Mouse (Mus musculus): ENCODE measurements around the gene Gm20388. TPM values are rescaled to one million over a fixed set of nuclear protein-coding genes. Genes with fewer than 3 reads are reported as not detected.

Gene Gm20388
- polyA plus RNA-seq, 1 experiment from 2014 or later = not detected

DNA sequence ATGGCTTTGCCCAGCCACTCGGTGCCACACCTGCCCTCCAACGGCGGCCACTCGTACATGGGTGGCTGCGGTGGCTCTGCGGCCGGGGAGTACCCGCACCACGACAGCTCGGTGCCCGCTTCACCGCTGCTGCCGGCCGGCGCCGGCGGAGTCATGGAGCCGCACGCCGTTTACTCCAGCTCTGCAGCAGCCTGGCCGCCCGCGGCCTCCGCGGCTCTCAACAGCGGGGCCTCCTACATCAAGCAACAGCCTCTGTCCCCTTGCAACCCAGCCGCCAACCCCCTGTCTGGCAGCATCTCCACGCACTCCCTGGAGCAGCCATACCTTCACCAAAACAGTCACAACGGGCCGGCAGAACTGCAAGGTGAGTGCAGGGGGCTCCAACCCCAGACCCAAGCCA lies 1174.4 kb downstream of the Gm20388 start:
- no peak for DNase-seq (ENCODE audit: low spot score)
- Histone ChIP-seq H3K27me3 (ENCODE audit: control insufficient read depth, insufficient read depth, low read length) (peaks cover 5% of the 10 kb centered on the region), H3K27ac (replicated peaks) (peak overlapping the region; percentile 99), H3K4me3 (ENCODE audit: low read depth, low read length) (peak overlapping the region; percentile 69), H3K9me3 (ENCODE audit: control insufficient read depth, low read length) (no peaks in the 10 kb centered on the region), H3K9ac (ENCODE audit: low read length) (peak overlapping the region; percentile 89), H3K4me1 (replicated peaks; ENCODE audit: control insufficient read depth, insufficient read depth) (no peaks in the 10 kb centered on the region), H3K36me3 (ENCODE audit: control insufficient read depth, insufficient read depth, low read length) (peaks cover 3% of the 10 kb centered on the region; the same call in 1 of the 2 replicates), H3K4me2 (replicated peaks; ENCODE audit: low read depth) (peak overlapping the region; percentile 71)
- no peak for TF ChIP-seq EP300 (optimal IDR thresholded peaks at IDR 0.05)
- TF ChIP-seq CTCF (IDR thresholded peaks at IDR 0.05; ENCODE audit: low read depth) = no peak
- WGBS = 7% methylated on average over 28 of the region's 30 CpGs
- no peak for ATAC-seq (ENCODE audit: low FRiP score, low TSS enrichment)

DNA sequence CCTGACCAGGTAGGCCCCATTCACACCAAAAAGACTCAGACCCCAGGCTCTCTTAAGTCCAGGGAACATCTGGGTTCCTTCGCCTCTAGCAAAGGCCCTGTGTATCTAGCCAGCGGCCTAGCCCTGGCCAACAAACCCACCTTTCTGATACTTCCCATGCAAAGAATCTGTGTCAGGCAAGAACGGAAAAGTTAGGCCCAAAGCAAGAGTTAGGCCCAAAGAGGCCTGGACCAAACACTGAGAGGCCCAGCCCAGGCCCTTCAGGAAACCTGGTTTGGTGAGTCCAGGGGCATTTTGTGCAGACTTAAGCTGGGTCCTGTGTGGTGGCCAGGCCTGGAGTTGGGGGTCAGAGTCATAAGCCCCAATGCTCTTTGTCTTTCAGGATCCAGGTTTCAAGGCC lies 1174.9 kb downstream of the Gm20388 start:
- H3K4me1 ChIP-seq (replicated peaks; ENCODE audit: control insufficient read depth, insufficient read depth) = no peaks in the 10 kb centered on the region
- DNase-seq (ENCODE audit: low spot score) (no peak), ATAC-seq (ENCODE audit: low FRiP score, low TSS enrichment) (no peak)
- H3K4me2 ChIP-seq (replicated peaks; ENCODE audit: low read depth) = peak overlapping the region; percentile 71
- H3K27me3 ChIP-seq (ENCODE audit: control insufficient read depth, insufficient read depth, low read length) = peaks cover 5% of the 10 kb centered on the region
- peaks cover 4% of the 10 kb centered on the region; the same call in 1 of the 2 replicates for H3K36me3 ChIP-seq (ENCODE audit: control insufficient read depth, insufficient read depth, low read length)
- WGBS = 47% methylated on average over 3 of the region's 3 CpGs
- H3K9ac ChIP-seq (ENCODE audit: low read length) = peak overlapping the region; percentile 89
- no peaks in the 10 kb centered on the region for H3K9me3 ChIP-seq (ENCODE audit: control insufficient read depth, low read length)
- TF ChIP-seq CTCF (IDR thresholded peaks at IDR 0.05; ENCODE audit: low read depth) (no peak), EP300 (optimal IDR thresholded peaks at IDR 0.05) (no peak)
- H3K4me3 ChIP-seq (ENCODE audit: low read depth, low read length) = peak overlapping the region; percentile 69
- H3K27ac ChIP-seq (replicated peaks) = peak overlapping the region; percentile 99

DNA sequence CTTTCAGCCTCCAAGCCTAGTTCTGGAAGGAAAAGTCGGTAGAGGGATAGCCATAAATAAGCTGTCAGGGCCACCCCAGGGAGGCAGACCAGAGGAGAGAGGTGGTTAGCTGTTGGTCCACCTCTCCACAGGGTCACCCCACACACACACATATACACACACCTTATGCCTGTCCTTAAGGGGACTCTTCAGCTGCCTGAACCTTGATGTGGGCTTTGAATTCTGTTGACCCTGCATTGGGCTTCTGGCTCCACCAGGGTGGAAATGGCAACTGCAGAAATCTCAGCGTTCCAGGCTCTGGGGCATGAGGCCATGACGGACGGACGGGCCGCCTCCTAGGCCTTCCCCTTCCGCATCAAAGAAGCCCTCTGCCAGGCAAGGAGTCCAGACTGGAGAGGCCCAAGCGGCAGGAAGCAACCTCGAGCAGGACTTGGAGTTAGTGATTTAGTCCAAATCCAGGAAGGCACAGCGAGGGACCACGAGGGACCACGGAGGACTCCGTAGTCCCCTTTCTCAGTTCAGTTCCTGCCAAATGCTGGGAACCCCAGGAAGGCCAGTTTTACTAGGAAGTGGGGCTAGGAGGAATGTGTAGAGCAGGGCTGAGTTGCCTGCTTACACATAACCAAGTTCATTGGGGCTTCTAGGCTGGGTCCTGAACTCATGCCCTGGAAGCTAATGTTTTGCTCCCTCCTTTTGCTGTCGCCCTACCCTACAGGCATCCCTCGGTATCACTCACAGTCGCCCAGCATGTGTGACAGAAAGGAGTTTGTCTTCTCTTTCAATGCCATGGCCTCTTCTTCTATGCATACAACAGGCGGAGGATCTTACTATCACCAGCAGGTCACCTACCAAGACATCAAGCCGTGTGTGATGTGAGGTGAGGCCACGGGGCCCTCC lies 1175.6 kb downstream of the Gm20388 start:
- no peak for TF ChIP-seq CTCF (IDR thresholded peaks at IDR 0.05; ENCODE audit: low read depth)
- TF ChIP-seq EP300 (optimal IDR thresholded peaks at IDR 0.05) = no peak
- WGBS = 17% methylated on average over 19 of the region's 19 CpGs
- ATAC-seq (ENCODE audit: low FRiP score, low TSS enrichment) (no peak), DNase-seq (ENCODE audit: low spot score) (no peak)
- Histone ChIP-seq H3K36me3 (ENCODE audit: control insufficient read depth, insufficient read depth, low read length) (peaks cover 4% of the 10 kb centered on the region; the same call in 1 of the 2 replicates), H3K9me3 (ENCODE audit: control insufficient read depth, low read length) (no peaks in the 10 kb centered on the region), H3K27ac (replicated peaks) (peak overlapping the region; percentile 99), H3K9ac (ENCODE audit: low read length) (peak overlapping the region; percentile 89), H3K4me2 (replicated peaks; ENCODE audit: low read depth) (peak overlapping the region; percentile 71), H3K4me1 (replicated peaks; ENCODE audit: control insufficient read depth, insufficient read depth) (no peaks in the 10 kb centered on the region), H3K27me3 (ENCODE audit: control insufficient read depth, insufficient read depth, low read length) (peaks cover 5% of the 10 kb centered on the region), H3K4me3 (ENCODE audit: low read depth, low read length) (peak overlapping the region; percentile 69)

DNA sequence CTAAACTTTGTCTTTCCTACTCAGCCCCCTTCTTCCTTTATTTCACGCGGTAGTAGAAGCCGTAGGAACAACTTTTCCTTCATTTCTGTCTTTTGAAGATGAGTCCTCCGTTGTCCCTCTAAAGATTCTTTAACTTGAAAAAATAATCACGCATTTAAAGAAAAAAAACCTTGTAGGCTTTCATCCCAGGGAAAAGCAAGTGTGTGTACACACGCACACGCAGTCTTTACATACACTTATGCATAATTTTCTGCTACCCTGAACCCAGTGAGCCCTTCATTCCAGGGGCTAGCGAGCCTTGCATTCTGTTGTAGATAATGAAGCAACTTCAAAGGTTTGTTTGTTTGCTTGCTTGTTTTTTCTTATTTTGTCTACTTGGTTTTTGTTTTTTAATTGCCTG lies 1177.6 kb downstream of the Gm20388 start:
- H3K4me1 ChIP-seq (replicated peaks; ENCODE audit: control insufficient read depth, insufficient read depth) = no peaks in the 10 kb centered on the region
- H3K27me3 ChIP-seq (ENCODE audit: control insufficient read depth, insufficient read depth, low read length) = peaks cover 3% of the 10 kb centered on the region; the same call in 1 of the 2 replicates
- DNase-seq (ENCODE audit: low spot score) (no peak), ATAC-seq (ENCODE audit: low FRiP score, low TSS enrichment) (no peak)
- 14% methylated on average over 8 of the region's 8 CpGs for WGBS
- TF ChIP-seq EP300 (optimal IDR thresholded peaks at IDR 0.05) (no peak), CTCF (IDR thresholded peaks at IDR 0.05; ENCODE audit: low read depth) (no peak)
- H3K4me2 ChIP-seq (replicated peaks; ENCODE audit: low read depth) = peak overlapping the region; percentile 71
- H3K9me3 ChIP-seq (ENCODE audit: control insufficient read depth, low read length) = no peaks in the 10 kb centered on the region
- H3K9ac ChIP-seq (ENCODE audit: low read length) = peak overlapping the region; percentile 77
- H3K4me3 ChIP-seq (ENCODE audit: low read depth, low read length) = peak overlapping the region; percentile 69
- 0 out of 2 replicates have a peak overlapping the region, but pooled peaks have one; percentile 19 for H3K27ac ChIP-seq (replicated peaks)
- H3K36me3 ChIP-seq (ENCODE audit: control insufficient read depth, insufficient read depth, low read length) = peaks cover 4% of the 10 kb centered on the region; the same call in 1 of the 2 replicates

DNA sequence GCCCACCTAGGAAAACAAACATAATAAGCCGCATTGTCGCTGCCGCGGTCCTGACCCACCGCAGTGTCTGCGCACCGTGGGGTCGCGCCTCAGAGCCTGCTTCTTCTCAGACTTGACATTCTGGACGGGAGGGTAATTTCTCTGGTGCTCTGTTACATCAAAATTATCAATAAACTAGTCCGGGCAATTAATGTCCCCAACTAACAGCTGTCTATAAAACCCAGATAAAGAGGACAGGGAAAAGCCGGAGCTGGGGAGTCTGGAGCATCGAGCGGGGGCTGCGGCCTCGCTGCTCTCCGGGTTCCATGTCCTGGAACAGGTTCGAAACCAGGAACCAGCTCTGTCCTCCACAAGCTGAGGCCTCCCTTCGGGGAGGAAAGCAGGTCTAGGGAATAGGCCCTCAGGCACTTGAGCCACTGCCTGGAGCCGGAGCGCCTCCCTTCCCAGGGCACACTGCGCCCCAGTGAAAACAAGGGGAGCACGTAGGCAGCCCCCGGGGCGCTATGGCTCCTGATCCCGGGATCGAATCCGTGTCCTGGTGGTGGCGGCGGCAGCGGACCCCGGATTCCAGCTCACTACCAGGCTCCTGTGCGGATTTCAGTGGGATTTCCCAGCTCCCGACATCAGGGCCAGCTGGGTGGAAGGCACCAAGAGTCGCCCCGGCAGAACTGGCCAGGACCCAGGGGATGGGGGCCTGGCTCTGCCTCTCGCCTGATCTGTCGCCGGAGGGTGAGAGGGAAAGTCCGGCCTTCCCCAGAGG lies 1178.4 kb downstream of the Gm20388 start:
- ATAC-seq (ENCODE audit: low FRiP score, low TSS enrichment) (no peak), DNase-seq (ENCODE audit: low spot score) (no peak)
- H3K27me3 ChIP-seq (ENCODE audit: control insufficient read depth, insufficient read depth, low read length) = no peaks in the 10 kb centered on the region

More for the DNA sequence above, 1178.4 kb downstream of the Gm20388 start:
- Histone ChIP-seq H3K36me3 (ENCODE audit: control insufficient read depth, insufficient read depth, low read length) (peaks cover 4% of the 10 kb centered on the region; the same call in 1 of the 2 replicates), H3K4me2 (replicated peaks; ENCODE audit: low read depth) (peak overlapping the region; percentile 71), H3K4me3 (ENCODE audit: low read depth, low read length) (peak overlapping the region; percentile 69), H3K4me1 (replicated peaks; ENCODE audit: control insufficient read depth, insufficient read depth) (no peaks in the 10 kb centered on the region), H3K27ac (replicated peaks) (peak overlapping the region; percentile 81), H3K9ac (ENCODE audit: low read length) (peak overlapping the region; percentile 77), H3K9me3 (ENCODE audit: control insufficient read depth, low read length) (no peaks in the 10 kb centered on the region)
- WGBS = 5% methylated on average over 37 of the region's 40 CpGs
- no peak for TF ChIP-seq CTCF (IDR thresholded peaks at IDR 0.05; ENCODE audit: low read depth)
- TF ChIP-seq EP300 (optimal IDR thresholded peaks at IDR 0.05) = no peak
